Mouse (Mus musculus): Measurements from ENCODE around the gene Atp2b2.

DNA sequence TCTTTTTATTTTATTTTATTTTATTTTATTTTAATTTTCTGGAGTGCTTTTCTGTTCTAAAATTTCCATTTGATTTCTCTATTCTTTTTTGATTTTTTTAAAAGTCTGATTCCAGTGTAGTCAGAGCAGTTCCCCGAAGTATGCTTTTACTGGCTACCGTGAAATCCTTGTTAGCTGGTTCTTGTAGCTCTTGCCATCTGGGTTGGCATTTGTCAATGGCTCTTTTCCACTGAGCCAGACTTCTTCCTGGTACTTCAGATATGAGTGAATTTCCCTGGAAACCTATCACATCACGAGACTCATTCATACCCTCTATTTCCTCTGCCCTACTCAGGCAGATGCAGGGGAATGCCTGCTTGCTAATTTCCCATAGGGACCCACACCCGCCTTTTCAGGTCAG, 119.2 kb downstream of the Atp2b2 start:
- TF ChIP-seq CTCF (IDR thresholded peaks at IDR 0.05; ENCODE audit: low read depth, low read length): no peak
- no peak for TF ChIP-seq POLR2A (IDR thresholded peaks at IDR 0.05; ENCODE audit: extremely low read depth, insufficient read depth, low read length)
